Mouse (Mus musculus) testis, adult 2 months (tissue): ENCODE data around the gene Tbc1d23. TPM values are rescaled to one million over a fixed set of nuclear protein-coding genes. Genes with fewer than 3 reads are reported as not detected.

Experiments used
- H3K27ac ChIP-seq: fragments of 200-500 bp; 2 replicates; pipeline ENCODE4 v1.5.1; 2012; ENCODE audit warnings: low read depth, low read length; ENCODE audit not compliant: control insufficient read depth, insufficient read depth
- H3K27me3 ChIP-seq: fragments of 200-500 bp; 2 replicates; pipeline ENCODE4 v1.6.1; 2012; ENCODE audit warnings: mild to moderate bottlenecking, low read length, moderate library complexity; ENCODE audit not compliant: control insufficient read depth, insufficient read depth
- H3K36me3 ChIP-seq: fragments of 200-500 bp; 2 replicates; pipeline ENCODE4 v1.6.1; 2012; ENCODE audit warnings: mild to moderate bottlenecking, low read length; ENCODE audit not compliant: control insufficient read depth, insufficient read depth
- H3K4me1 ChIP-seq: fragments of 200-500 bp; 2 replicates; pipeline ENCODE4 v1.6.1; 2012; ENCODE audit warnings: low read length; ENCODE audit not compliant: control insufficient read depth, insufficient read depth
- H3K4me3 ChIP-seq: fragments of 200-500 bp; 2 replicates; pipeline ENCODE4 v1.5.1; 2012; ENCODE audit warnings: low read depth, mild to moderate bottlenecking, low read length, moderate library complexity, mixed read lengths; ENCODE audit not compliant: control insufficient read depth
- CTCF ChIP-seq: fragments of 200-500 bp; IDR thresholded peaks from 2 replicates; pipeline ENCODE4 v1.5.1; 2012; ENCODE audit warnings: low read depth, mild to moderate bottlenecking, inconsistent platforms, low read length, moderate library complexity; ENCODE audit not compliant: control insufficient read depth, insufficient read depth, insufficient replicate concordance
- POLR2A ChIP-seq: fragments of 200-500 bp; IDR thresholded peaks from 2 replicates; pipeline ENCODE4 v1.6.1; 2012; ENCODE audit warnings: low read depth, mild to moderate bottlenecking, inconsistent platforms, low read length, moderate library complexity; ENCODE audit not compliant: control insufficient read depth
- polyA plus RNA-seq: library from polyadenylated mRNA; depleted of rRNA; stranded (reverse); fragments of >200 nt; gene quantifications from 2 replicates; pipeline ENCODE4 v1.2.3, GENCODE M21; 2012; rRNA removed

Gene Tbc1d23
- 26.9 and 28.0 TPM in 2 replicates for polyA plus RNA-seq

DNA sequence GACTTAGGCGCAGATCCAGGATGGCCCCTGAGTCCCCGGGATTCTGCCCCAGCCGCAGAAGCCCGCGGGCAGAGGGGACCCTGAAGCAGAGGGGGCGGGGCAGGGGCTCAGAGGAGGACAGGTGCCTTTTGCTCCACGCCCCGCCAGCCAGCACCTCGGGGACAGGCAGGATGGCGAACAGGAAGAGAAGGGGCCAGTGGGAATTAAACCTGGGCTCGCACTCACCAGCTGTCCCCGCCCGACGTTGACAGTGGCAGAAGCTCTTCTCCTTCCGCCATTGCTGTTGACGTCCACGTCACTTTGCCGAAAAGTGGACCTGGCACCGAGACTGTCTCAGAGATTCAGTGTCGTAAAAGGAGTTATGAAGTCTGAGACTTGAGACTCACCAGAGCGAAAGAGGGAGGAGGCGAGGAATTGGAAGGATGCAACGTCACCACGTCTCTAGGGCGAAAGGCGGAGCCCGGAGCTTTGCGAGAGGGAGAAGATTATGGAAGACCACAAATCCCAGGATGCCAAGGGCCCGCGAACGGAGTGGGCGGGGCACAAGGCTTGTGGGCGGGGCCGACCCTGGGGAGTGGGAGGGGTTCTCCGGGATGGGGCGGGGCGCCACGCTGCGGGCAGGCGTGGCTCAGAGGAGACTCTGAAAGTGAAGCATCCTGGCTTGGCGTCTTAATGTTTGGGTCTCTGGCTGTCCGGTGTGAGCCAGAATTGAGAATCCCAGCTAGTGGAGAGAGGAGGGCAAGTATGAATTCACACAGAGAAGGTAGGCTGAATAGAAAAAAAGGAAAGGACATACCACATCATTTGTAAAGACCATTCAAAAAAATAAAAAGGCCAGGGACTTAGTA is at the start of gene Tbc1d23:
Tbc1d23 (minus strand) TSS at position 416 of the 848 bp plus-strand sequence.
- TF ChIP-seq POLR2A (peak; percentile 70; the same call in 1 of the 2 replicates), CTCF (no peak)
- no peaks in the 10 kb centered on the region for H3K27me3 ChIP-seq
- peak within 1 kb of the TSS; percentile 90 for H3K27ac ChIP-seq
- peak within 1 kb of the TSS; percentile 100 for H3K4me3 ChIP-seq
- peaks cover 5% of the 10 kb centered on the region for H3K4me1 ChIP-seq
- H3K36me3 ChIP-seq, result no peaks in the 10 kb centered on the region

GRCm38 (mm10) chr16:57280221-57281217 is 49.2 kb upstream of the Tbc1d23 start:
- H3K4me1 ChIP-seq, result peaks cover 6% of the 10 kb centered on the region
- H3K27ac ChIP-seq, result peak overlapping the region; percentile 71
- H3K36me3 ChIP-seq, result no peaks in the 10 kb centered on the region; the same call in 1 of the 2 replicates
- H3K4me3 ChIP-seq, result peak overlapping the region; percentile 67
- H3K27me3 ChIP-seq, result no peaks in the 10 kb centered on the region
- TF ChIP-seq POLR2A (no peak), CTCF (no peak)

GRCm38 (mm10) chr16:57278976-57279626 is 47.8 kb upstream of the Tbc1d23 start:
- Histone ChIP-seq H3K36me3 (no peaks in the 10 kb centered on the region; the same call in 1 of the 2 replicates), H3K27me3 (no peaks in the 10 kb centered on the region), H3K4me1 (peaks cover 6% of the 10 kb centered on the region), H3K4me3 (no peak overlapping the region), H3K27ac (no peak overlapping the region)
- no peak for TF ChIP-seq CTCF
- TF ChIP-seq POLR2A, result no peak

GRCm38 (mm10) chr16:57269751-57270150 is 38.4 kb upstream of the Tbc1d23 start:
- H3K4me1 ChIP-seq, result peaks cover 20% of the 10 kb centered on the region
- H3K27ac ChIP-seq, result no peak overlapping the region; the same call in 1 of the 2 replicates
- H3K4me3 ChIP-seq, result no peak overlapping the region; the same call in 1 of the 2 replicates
- H3K27me3 ChIP-seq, result no peaks in the 10 kb centered on the region
- no peaks in the 10 kb centered on the region; the same call in 1 of the 2 replicates for H3K36me3 ChIP-seq
- TF ChIP-seq CTCF (no peak), POLR2A (no peak)

DNA sequence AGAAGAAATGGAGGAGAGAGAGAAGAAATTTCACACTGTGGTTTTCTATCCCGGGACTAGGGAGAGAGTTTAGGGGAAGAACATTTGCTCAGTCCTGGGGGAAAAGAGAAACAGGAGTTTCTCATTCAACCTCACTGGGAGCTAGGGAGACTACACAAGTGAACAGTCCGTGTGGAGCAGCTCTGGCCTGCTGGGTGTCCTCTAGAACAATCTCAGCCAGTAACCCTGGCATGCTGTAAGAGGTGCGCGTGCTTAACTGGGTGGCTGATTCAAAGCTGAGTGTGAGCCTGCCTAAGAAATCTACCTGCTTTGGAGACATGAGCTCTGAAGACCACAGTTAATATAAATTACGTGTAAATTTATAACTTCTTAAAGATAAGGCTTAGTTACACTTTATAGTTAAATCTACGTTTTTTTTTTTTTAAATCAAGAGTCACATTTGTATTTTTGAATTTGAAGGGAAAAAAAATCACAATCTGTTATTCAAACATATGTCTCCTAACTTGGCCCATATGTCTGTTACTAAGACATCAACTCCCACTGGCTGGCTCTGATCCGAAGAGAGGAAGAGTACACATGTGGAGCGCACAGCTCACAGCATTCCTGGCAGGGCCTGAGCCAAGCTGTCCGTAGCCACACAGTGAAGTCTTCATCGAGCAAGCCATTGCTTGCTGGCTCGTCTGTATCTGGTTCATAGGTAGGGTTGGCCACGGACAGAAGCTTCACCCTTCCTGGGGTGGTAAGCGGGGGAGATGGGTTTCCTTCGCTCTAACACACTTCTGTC is 36.9 kb upstream of the Tbc1d23 start:
- H3K4me1 ChIP-seq, result peaks cover 20% of the 10 kb centered on the region
- H3K36me3 ChIP-seq, result no peaks in the 10 kb centered on the region; the same call in 1 of the 2 replicates
- H3K27me3 ChIP-seq, result no peaks in the 10 kb centered on the region
- TF ChIP-seq POLR2A (no peak), CTCF (no peak)
- no peak overlapping the region for H3K27ac ChIP-seq
- no peak overlapping the region for H3K4me3 ChIP-seq

GRCm38 (mm10) chr16:57267068-57267467 is 35.8 kb upstream of the Tbc1d23 start:
- no peaks in the 10 kb centered on the region for H3K27me3 ChIP-seq
- H3K4me3 ChIP-seq, result no peak overlapping the region; the same call in 1 of the 2 replicates
- H3K36me3 ChIP-seq, result no peaks in the 10 kb centered on the region; the same call in 1 of the 2 replicates
- no peak for TF ChIP-seq CTCF
- no peak for TF ChIP-seq POLR2A
- peaks cover 22% of the 10 kb centered on the region for H3K4me1 ChIP-seq
- H3K27ac ChIP-seq, result no peak overlapping the region
